23 mouse cellular contexts compared by ENCODE assay signal in genomic region chr11:120413621-120414020, GRCm38 (mm10). TPM values are rescaled to one million over a fixed set of nuclear protein-coding genes. Genes with fewer than 3 reads are reported as not detected.
"Had no signal": no experiment of that assay in that cellular context is flagged by ENCODE, and none has a peak within 500 bp of the region (broad histone marks: within the 10 kb centered on the region; RNA-seq: fewer than 3 reads in every experiment).

No protein-coding gene starts in this region.

RNA-seq across cellular contexts. Expression of gene Tspan10, which starts 28.8 kb away (rescaled TPM):
- total RNA-seq: hematopoietic stem cell, adult 5-6 weeks; hindbrain, postnatal 0 days; layer of hippocampus, adult 18-20 months had no signal
- polyA plus RNA-seq: heart, embryonic 10.5 days; heart, embryonic 11.5 days; heart, embryonic 12.5 days; heart, embryonic 13.5 days; heart, embryonic 14.5 days; heart, embryonic 16.5 days; hindbrain, embryonic 11.5 days; hindbrain, embryonic 12.5 days; hindbrain, embryonic 13.5 days; hindbrain, embryonic 14.5 days; hindbrain, embryonic 15.5 days; hindbrain, embryonic 16.5 days; hindbrain, postnatal 0 days; intestine, embryonic 14.5 days; intestine, embryonic 15.5 days; intestine, embryonic 16.5 days; intestine, postnatal 0 days; kidney, embryonic 14.5 days; kidney, embryonic 15.5 days; kidney, embryonic 16.5 days; kidney, postnatal 0 days had no signal

RNA-seq across cellular contexts. Expression of gene Pde6g, which starts 39.7 kb away (rescaled TPM):
- total RNA-seq: hematopoietic stem cell, adult 5-6 weeks; hindbrain, postnatal 0 days had no signal
- polyA plus RNA-seq: heart, embryonic 13.5 days; hindbrain, embryonic 12.5 days; intestine, embryonic 14.5 days had no signal
